ENCODE assay signal across 22 mouse cellular contexts in genomic region chr16:50167983-50168299, GRCm38 (mm10).
DNase-seq lines count a peak whose midpoint lies in the region; ATAC-seq and TF ChIP-seq lines count a peak whose summit lies in the region.
"Had no signal": no experiment of that assay in that cellular context is flagged by ENCODE, and none has a peak within 500 bp of the region (broad histone marks: within the 10 kb centered on the region; RNA-seq: fewer than 3 reads in every experiment).

No protein-coding gene starts in this region.

- WGBS in intestine, embryonic 14.5 days: 89% methylated on average over 10 of the region's 10 CpGs
- WGBS in intestine, postnatal 0 days: 76% methylated on average over 10 of the region's 10 CpGs

- TF ChIP-seq POLR2A in myocyte (IDR thresholded peaks at IDR 0.05; ENCODE audit: insufficient read length, low read depth): no peak

- H3K4me3 ChIP-seq in intestine, embryonic 14.5 days (ENCODE audit: low read depth, low read length): no peak overlapping the region
- H3K4me3 ChIP-seq in intestine, postnatal 0 days (ENCODE audit: low read depth, low read length): no peak overlapping the region
- no peak overlapping the region for H3K4me3 ChIP-seq in myocyte
- H3K4me3 ChIP-seq: embryonic facial prominence, embryonic 10.5 days; embryonic facial prominence, embryonic 12.5 days; forebrain, embryonic 12.5 days had no signal

- H3K27me3 ChIP-seq in intestine, embryonic 14.5 days (replicated peaks; ENCODE audit: control insufficient read depth, insufficient read depth, low read length): no peaks in the 10 kb centered on the region
- no peaks in the 10 kb centered on the region for H3K27me3 ChIP-seq in intestine, postnatal 0 days (replicated peaks; ENCODE audit: control insufficient read depth, insufficient read depth, low read length)
- H3K27me3 ChIP-seq in myocyte (ENCODE audit: control insufficient read depth, insufficient read depth, insufficient read length): no peaks in the 10 kb centered on the region
- H3K27me3 ChIP-seq: embryonic facial prominence, embryonic 12.5 days; forebrain, embryonic 12.5 days; Patski had no signal

- no peaks in the 10 kb centered on the region for H3K36me3 ChIP-seq in intestine, embryonic 14.5 days (ENCODE audit: control insufficient read depth, insufficient read depth, low read length)
- H3K36me3 ChIP-seq in intestine, postnatal 0 days (ENCODE audit: control insufficient read depth, insufficient read depth): no peaks in the 10 kb centered on the region
- no peaks in the 10 kb centered on the region for H3K36me3 ChIP-seq in myocyte (ENCODE audit: control insufficient read depth, insufficient read depth)
- H3K36me3 ChIP-seq: embryonic facial prominence, embryonic 10.5 days; embryonic facial prominence, embryonic 12.5 days; forebrain, embryonic 12.5 days; G1E had no signal

- no peak overlapping the region for H3K9ac ChIP-seq in intestine, embryonic 14.5 days (ENCODE audit: low read length)
- no peak overlapping the region for H3K9ac ChIP-seq in intestine, postnatal 0 days (ENCODE audit: low read depth, low read length)
- H3K9ac ChIP-seq: embryonic facial prominence, embryonic 12.5 days; forebrain, embryonic 12.5 days had no signal

- H3ac ChIP-seq in myocyte (ENCODE audit: control insufficient read depth, insufficient read length): no peak overlapping the region

- TF ChIP-seq CTCF in intestine, postnatal 0 days (IDR thresholded peaks at IDR 0.05; ENCODE audit: low read depth): no peak

- intact Hi-C loops in heart, postnatal 25 days (cut with DNase I): no loop called here

- peak; percentile 60 for DNase-seq in heart, adult 11 months
- no peak for DNase-seq in heart, postnatal 25 days (ENCODE audit: low spot score)
- DNase-seq in intestine, embryonic 14.5 days (ENCODE audit: low spot score): peak; percentile 25
- no peak for DNase-seq in left cerebral cortex, adult 18-20 months (ENCODE audit: low spot score in 2 of 2)
- DNase-seq: adrenal gland, adult 8-10 months; adrenal gland, postnatal 14 days; adrenal gland, postnatal 36 days; cerebellum, adult 11-12 months; cerebellum, adult 2 months; cerebellum, adult 9-10 months; cerebellum, postnatal 10 days; cerebellum, postnatal 25 days had no signal

- no peak for ATAC-seq in intestine, embryonic 14.5 days (replicated peaks; ENCODE audit: low FRiP score, low TSS enrichment, low read depth)
- ATAC-seq in intestine, postnatal 0 days: no peak
- ATAC-seq: activated CD4-positive, CD25-positive, alpha-beta regulatory T cell, adult 4 months; forebrain, embryonic 14.5 days; forebrain, embryonic 16.5 days; Patski had no signal

- no peaks in the 10 kb centered on the region for H3K79me2 ChIP-seq in myocyte (ENCODE audit: control insufficient read depth, insufficient read depth)

- no peak overlapping the region for H3K27ac ChIP-seq in intestine, embryonic 14.5 days (ENCODE audit: low read depth)
- H3K27ac ChIP-seq in intestine, postnatal 0 days (ENCODE audit: low read depth, low read length): no peak overlapping the region
- H3K27ac ChIP-seq: embryonic facial prominence, embryonic 10.5 days; embryonic facial prominence, embryonic 12.5 days; forebrain, embryonic 12.5 days had no signal

- H3K9me3 ChIP-seq in intestine, embryonic 14.5 days (ENCODE audit: control insufficient read depth, low read length): no peaks in the 10 kb centered on the region
- H3K9me3 ChIP-seq in intestine, postnatal 0 days (ENCODE audit: control insufficient read depth): no peaks in the 10 kb centered on the region
- H3K9me3 ChIP-seq: embryonic facial prominence, embryonic 10.5 days; embryonic facial prominence, embryonic 12.5 days; forebrain, embryonic 12.5 days; G1E had no signal

- H3K4me2 ChIP-seq in intestine, embryonic 14.5 days (ENCODE audit: low read length): no peak overlapping the region
- H3K4me2 ChIP-seq in intestine, postnatal 0 days (replicated peaks; ENCODE audit: low read depth): no peak overlapping the region
- peak overlapping the region; percentile 38 for H3K4me2 ChIP-seq in myocyte (ENCODE audit: low read depth)
- H3K4me2 ChIP-seq: embryonic facial prominence, embryonic 12.5 days; forebrain, embryonic 12.5 days had no signal

- no peaks in the 10 kb centered on the region for H3K4me1 ChIP-seq in intestine, embryonic 14.5 days (replicated peaks; ENCODE audit: control insufficient read depth, insufficient read depth, low read length)
- H3K4me1 ChIP-seq in intestine, postnatal 0 days (replicated peaks; ENCODE audit: control insufficient read depth, insufficient read depth, low read length): no peaks in the 10 kb centered on the region

TF ChIP-seq in myocyte, 11 proteins besides CTCF, POLR2A, EP300 and RAD21:
- TF ChIP-seq MYOD1 (IDR thresholded peaks at IDR 0.05; ENCODE audit: control insufficient read depth in 1 of 3, insufficient read length in 2 of 3, low read depth in 2 of 3) (no peak), USF1 (IDR thresholded peaks at IDR 0.05; ENCODE audit: low read depth) (no peak), POLR2AphosphoS2 (IDR thresholded peaks at IDR 0.05; ENCODE audit: insufficient read length, low read depth) (no peak), SRF (IDR thresholded peaks at IDR 0.05; ENCODE audit: control insufficient read depth, insufficient read length, low read depth) (no peak), MAX (IDR thresholded peaks at IDR 0.05; ENCODE audit: low read depth) (no peak), REST (IDR thresholded peaks at IDR 0.05; ENCODE audit: insufficient read depth, insufficient read length) (no peak), TCF12 (IDR thresholded peaks at IDR 0.05; ENCODE audit: insufficient read depth, poor library complexity, severe bottlenecking) (no peak), E2F4 (IDR thresholded peaks at IDR 0.05; ENCODE audit: insufficient read depth) (no peak), MYOG (IDR thresholded peaks at IDR 0.05; ENCODE audit: control insufficient read depth in 1 of 3, insufficient read depth in 1 of 3, insufficient read length in 2 of 3, low read depth in 2 of 3) (no peak), TCF3 (IDR thresholded peaks at IDR 0.05; ENCODE audit: insufficient read length, low read depth) (no peak), CEBPB (IDR thresholded peaks at IDR 0.05; ENCODE audit: insufficient read depth, poor library complexity, severe bottlenecking) (no peak)
TF ChIP-seq in myocyte: peak in this region for 0.

Comparison
In these comparisons a context has a peak if more than half of its experiments do, and no peak if none do; other contexts are left out.
1. DNase-seq: peak in heart, adult 11 months (single experiment) and intestine, embryonic 14.5 days (single experiment); none in heart, postnatal 25 days (single experiment) and left cerebral cortex, adult 18-20 months (0 of 2).